Mouse (Mus musculus) liver, embryonic 15.5 days (tissue): ENCODE data around the gene Gm34653. TPM values are rescaled to one million over a fixed set of nuclear protein-coding genes. Genes with fewer than 3 reads are reported as not detected.
"Not testable (repeated sequence)": the region's sequence is repeated elsewhere in the genome, so short reads cannot be mapped to it uniquely, and the experiment has no call there.

Experiments
- ATAC-seq: fragments of 200-750 bp; cut with Nextera tagmentation; 2 replicates; pipeline ENCODE4 v1.8.0; 2017; ENCODE audit warnings: moderate number of reproducible peaks, mild to moderate bottlenecking, moderate library complexity; ENCODE audit not compliant: insufficient read depth
- H3K27ac ChIP-seq: fragments of 300-500 bp; sonication (generic); replicated peaks from 2 replicates; pipeline ENCODE4 v1.5.1; 2015; ENCODE audit warnings: mild to moderate bottlenecking, inconsistent platforms
- H3K27me3 ChIP-seq: fragments of 300-500 bp; sonication (generic); 2 replicates; pipeline ENCODE4 v1.6.1; 2015; ENCODE audit warnings: mild to moderate bottlenecking, inconsistent platforms
- H3K36me3 ChIP-seq: fragments of 300-500 bp; sonication (generic); replicated peaks from 2 replicates; pipeline ENCODE4 v1.6.1; 2015; ENCODE audit warnings: moderate library complexity, mild to moderate bottlenecking, inconsistent platforms
- H3K4me1 ChIP-seq: fragments of 300-500 bp; sonication (generic); replicated peaks from 2 replicates; pipeline ENCODE4 v1.6.1; 2015; ENCODE audit warnings: inconsistent platforms
- H3K4me2 ChIP-seq: fragments of 300-500 bp; sonication (generic); 2 replicates; pipeline ENCODE4 v1.6.1; 2015; ENCODE audit warnings: moderate library complexity, mild to moderate bottlenecking, inconsistent platforms
- H3K4me3 ChIP-seq: fragments of 300-500 bp; sonication (generic); replicated peaks from 2 replicates; pipeline ENCODE4 v1.5.1; 2015; ENCODE audit warnings: mild to moderate bottlenecking, inconsistent platforms
- H3K9ac ChIP-seq: fragments of 300-500 bp; sonication (generic); 2 replicates; pipeline ENCODE4 v1.6.1; 2015; ENCODE audit warnings: moderate library complexity, mild to moderate bottlenecking, inconsistent platforms
- H3K9me3 ChIP-seq: fragments of 300-500 bp; sonication (generic); replicated peaks from 2 replicates; pipeline ENCODE4 v1.6.1; 2016; ENCODE audit warnings: inconsistent platforms
- WGBS: fragments of 180-500 bp; shearing (Covaris S2); methylation state at CpG from one replicate; pipeline ENCODE4 v1.1.7; 2015; ENCODE audit warnings: mixed read lengths; ENCODE audit not compliant: insufficient replicate concordance; 5-methylcytosine and 5-hydroxymethylcytosine counted together
- polyA plus RNA-seq: library from polyadenylated mRNA; unstranded; fragments of >200 nt; fragmentation: Nextera tagmentation; extraction: Ambion mirVana; gene quantifications from 2 replicates; pipeline ENCODE4 v1.2.1, GENCODE M21; 2015

Gene Gm34653
- polyA plus RNA-seq, 1 experiment from 2014 or later: not detected

DNA sequence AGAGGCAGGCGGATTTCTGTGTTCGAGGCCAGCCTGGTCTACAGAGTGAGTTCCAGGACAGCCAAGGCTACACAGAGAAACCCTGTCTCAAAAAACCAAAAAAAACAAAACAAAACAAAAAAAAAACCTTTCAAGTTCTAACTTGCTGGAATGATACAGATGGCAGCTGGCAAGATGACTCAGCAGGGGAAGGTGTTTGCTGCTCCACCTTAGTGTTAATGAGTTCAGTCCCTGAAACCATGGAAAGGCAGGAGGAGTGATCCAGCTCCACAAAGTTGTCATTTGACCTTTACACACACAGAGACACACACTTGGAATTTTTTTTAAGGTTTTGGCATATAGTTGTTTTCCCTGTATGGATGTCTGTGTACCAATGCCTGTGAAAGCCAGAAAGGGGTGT lies 16.9 kb upstream of the Gm34653 start:
- H3K9ac ChIP-seq, H3K4me2 ChIP-seq, H3K9me3 ChIP-seq, H3K27me3 ChIP-seq, H3K4me3 ChIP-seq: not testable (repeated sequence)
- 92% methylated on average over 2 of the region's 2 CpGs for WGBS
- peak overlapping the region; percentile 64 for H3K27ac ChIP-seq
- peaks cover 27% of the 10 kb centered on the region for H3K4me1 ChIP-seq
- ATAC-seq: peak; percentile 54; the same call in 1 of the 2 replicates
- H3K36me3 ChIP-seq: peaks cover 93% of the 10 kb centered on the region

DNA sequence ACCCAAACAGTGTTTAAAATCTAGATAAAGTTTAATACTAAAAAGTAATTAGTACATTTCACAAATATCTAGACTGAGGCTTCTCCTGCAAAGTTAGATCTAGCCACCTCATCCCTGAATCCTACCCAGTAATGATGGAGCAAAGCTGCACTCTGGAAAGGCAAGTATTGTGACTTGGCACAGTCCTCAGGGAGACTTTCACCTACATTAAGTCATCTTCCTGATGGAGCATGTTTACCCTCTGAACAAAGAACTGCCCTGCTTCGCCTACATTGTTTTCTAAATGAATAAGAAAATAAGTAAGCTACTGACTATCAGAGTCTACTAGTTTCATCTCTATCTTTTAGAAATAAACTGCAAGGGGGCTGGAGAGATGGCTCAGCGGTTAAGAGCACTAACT lies 14.3 kb upstream of the Gm34653 start:
- Histone ChIP-seq H3K27ac (no peak overlapping the region), H3K36me3 (peaks cover 86% of the 10 kb centered on the region), H3K9ac (no peak overlapping the region), H3K9me3 (no peaks in the 10 kb centered on the region), H3K27me3 (no peaks in the 10 kb centered on the region), H3K4me3 (no peak overlapping the region), H3K4me2 (no peak overlapping the region), H3K4me1 (peaks cover 39% of the 10 kb centered on the region)
- ATAC-seq: no peak
- 95% methylated on average over 2 of the region's 2 CpGs for WGBS

DNA sequence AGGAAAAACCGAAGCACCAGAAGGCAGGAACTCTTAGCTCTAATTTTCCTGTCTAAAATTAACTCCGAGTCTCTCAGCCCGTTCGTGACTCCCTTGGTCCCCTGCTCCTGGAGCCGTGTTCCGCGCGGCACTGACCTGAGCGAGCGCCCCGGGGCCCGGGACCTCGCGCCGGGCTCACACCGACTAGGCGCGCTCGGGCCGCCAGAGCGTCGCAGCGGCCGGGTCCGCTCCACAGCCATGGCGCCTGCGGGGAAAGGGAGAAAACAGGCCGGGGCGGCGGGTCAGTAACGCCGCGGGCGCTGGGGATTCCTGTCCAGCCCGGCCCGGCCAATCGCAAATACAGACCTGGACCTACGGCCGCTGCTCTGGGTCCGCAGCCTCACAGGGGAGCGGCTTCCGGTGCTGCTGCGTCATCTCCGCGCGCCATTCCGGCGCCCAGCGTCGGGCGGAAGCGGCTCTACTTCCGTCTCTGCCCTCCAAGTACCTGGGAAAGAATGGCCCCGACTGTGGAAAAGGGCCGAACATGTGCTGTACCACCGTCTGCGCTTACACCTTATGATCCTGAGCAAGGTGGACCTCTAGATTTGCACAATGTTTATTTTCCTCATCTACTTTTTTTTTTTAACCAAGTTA lies 6.9 kb upstream of the Gm34653 start, which contains the start of gene Fbxw2:
Fbxw2 (minus strand) TSS at position 485 of the 633 bp plus-strand sequence.
- no peaks in the 10 kb centered on the region; the same call in 1 of the 2 replicates for H3K27me3 ChIP-seq
- H3K27ac ChIP-seq: peak within 1 kb of the TSS; percentile 94
- peak within 1 kb of the TSS; percentile 88 for H3K4me2 ChIP-seq
- peak within 1 kb of the TSS; percentile 96 for H3K9ac ChIP-seq
- H3K9me3 ChIP-seq: no peaks in the 10 kb centered on the region
- H3K4me3 ChIP-seq: peak within 1 kb of the TSS; percentile 95
- peak; percentile 93 for ATAC-seq
- under 1% methylated on average over 56 of the region's 57 CpGs for WGBS
- peaks cover 54% of the 10 kb centered on the region for H3K4me1 ChIP-seq
- H3K36me3 ChIP-seq: peaks cover 20% of the 10 kb centered on the region

DNA sequence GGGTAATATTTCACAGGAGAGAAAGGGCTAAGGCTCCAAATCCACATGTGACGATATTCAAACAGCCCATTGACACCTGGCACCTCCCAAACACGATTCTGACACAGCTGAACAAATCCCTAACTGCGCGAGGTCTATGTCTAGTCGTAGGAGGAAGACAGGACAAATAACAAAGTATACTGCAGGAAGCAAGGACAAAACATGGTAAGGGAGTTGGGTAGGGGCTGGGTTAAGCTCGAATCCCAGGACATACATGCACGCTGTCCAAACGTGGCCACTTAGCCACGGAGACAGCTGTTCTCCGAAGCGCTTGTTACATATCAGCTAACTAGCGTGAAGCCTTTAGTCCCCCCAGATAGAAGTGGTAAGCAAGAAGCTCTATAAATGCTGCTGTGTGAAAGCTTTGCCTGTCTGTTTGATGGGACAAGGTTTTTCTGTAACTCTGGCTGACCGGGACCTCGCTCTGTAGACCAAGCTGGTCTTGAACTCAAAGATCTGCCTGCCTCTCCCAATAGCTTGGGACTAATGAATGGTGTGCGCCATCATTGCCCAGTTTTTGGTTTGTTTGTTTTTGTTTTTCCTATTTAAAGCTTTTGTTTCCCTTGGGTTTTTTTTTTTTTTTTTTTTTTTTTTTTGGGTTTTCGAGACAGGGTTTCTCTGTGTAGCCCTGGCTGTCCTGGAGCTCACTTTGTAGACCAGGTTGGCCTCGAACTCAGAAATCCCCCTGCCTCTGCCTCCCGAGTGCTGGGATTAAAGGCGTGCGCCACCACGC lies 6.2 kb upstream of the Gm34653 start:
- 35% methylated on average over 20 of the region's 21 CpGs for WGBS
- H3K36me3 ChIP-seq: peaks cover 16% of the 10 kb centered on the region
- peak overlapping the region; percentile 96 for H3K9ac ChIP-seq
- H3K27ac ChIP-seq: peak overlapping the region; percentile 94
- H3K4me1 ChIP-seq: peaks cover 50% of the 10 kb centered on the region
- peak overlapping the region; percentile 95 for H3K4me3 ChIP-seq
- no peak for ATAC-seq
- peak overlapping the region; percentile 88 for H3K4me2 ChIP-seq
- no peaks in the 10 kb centered on the region for H3K9me3 ChIP-seq
- H3K27me3 ChIP-seq: no peaks in the 10 kb centered on the region; the same call in 1 of the 2 replicates

- H3K36me3 ChIP-seq: peaks cover 6% of the 10 kb centered on the region
- H3K27ac ChIP-seq: peak overlapping the region; percentile 70
- ATAC-seq: no peak
- H3K4me3 ChIP-seq: no peak overlapping the region
- peak overlapping the region; percentile 23; the same call in 1 of the 2 replicates for H3K4me2 ChIP-seq
- 64% methylated on average over 4 of the region's 4 CpGs for WGBS
- H3K27me3 ChIP-seq: no peaks in the 10 kb centered on the region; the same call in 1 of the 2 replicates
- H3K4me1 ChIP-seq: peaks cover 41% of the 10 kb centered on the region
- no peaks in the 10 kb centered on the region for H3K9me3 ChIP-seq
- no peak overlapping the region for H3K9ac ChIP-seq
Measured at GRCm38 (mm10) chr2:34827591-34827990, 5.2 kb upstream of the Gm34653 start.

DNA sequence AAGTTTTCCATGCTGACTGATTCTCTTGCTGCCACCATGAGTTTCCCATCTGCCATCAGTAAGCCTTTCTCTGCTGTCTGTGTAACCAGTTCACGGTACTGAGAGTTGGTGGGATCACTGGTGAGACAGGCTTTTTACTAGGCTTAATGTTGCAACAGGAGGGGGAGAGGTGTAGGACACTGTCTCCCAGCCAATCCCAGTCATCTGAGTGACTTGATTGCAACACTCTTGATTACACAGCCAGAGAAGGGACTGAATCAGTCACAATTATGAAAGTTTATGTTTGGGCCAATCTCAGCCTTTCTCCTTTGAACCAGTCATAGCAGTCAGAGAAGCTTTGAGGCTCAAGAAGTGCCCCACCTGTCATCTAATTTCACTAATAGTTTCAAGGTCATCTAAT lies 4.8 kb upstream of the Gm34653 start:
- H3K27ac ChIP-seq: peak overlapping the region; percentile 70
- peaks cover 38% of the 10 kb centered on the region for H3K4me1 ChIP-seq
- H3K9me3 ChIP-seq: no peaks in the 10 kb centered on the region
- 58% methylated on average over 1 of the region's 1 CpGs for WGBS
- ATAC-seq: peak; percentile 23
- no peak overlapping the region for H3K4me3 ChIP-seq
- H3K36me3 ChIP-seq: 0 out of 2 replicates have a peak, but pooled peaks cover 3% of the 10 kb centered on the region
- no peaks in the 10 kb centered on the region; the same call in 1 of the 2 replicates for H3K27me3 ChIP-seq
- peak overlapping the region; percentile 23; the same call in 1 of the 2 replicates for H3K4me2 ChIP-seq
- no peak overlapping the region for H3K9ac ChIP-seq

DNA sequence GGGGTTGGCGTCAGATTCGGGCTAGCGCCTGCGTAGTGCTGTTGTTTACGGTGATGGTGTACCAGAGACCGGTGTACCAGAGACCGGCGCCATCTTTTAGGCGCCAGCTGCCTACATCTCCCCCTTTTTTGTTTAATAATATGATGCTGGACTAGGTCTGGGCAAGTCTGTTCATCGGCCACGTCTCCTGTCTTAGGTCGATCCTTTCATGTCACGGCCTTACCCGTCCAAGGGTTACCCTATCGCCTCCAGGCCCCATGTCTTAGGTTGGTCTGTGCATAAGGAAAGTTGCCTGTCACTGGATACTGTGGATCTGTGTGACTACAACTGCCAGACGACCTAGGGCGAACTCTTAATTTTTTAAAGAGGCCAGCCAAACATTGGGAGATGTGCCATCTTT lies 2.7 kb upstream of the Gm34653 start:
- 85% methylated on average over 17 of the region's 17 CpGs for WGBS
- not testable (repeated sequence) for H3K9ac ChIP-seq, H3K4me2 ChIP-seq, H3K4me3 ChIP-seq, H3K27ac ChIP-seq, H3K9me3 ChIP-seq, H3K27me3 ChIP-seq, H3K36me3 ChIP-seq, ATAC-seq
- H3K4me1 ChIP-seq: peaks cover 19% of the 10 kb centered on the region

- H3K9me3 ChIP-seq: no peaks in the 10 kb centered on the region
- no peak overlapping the region for H3K4me3 ChIP-seq
- WGBS: 78% methylated on average over 17 of the region's 17 CpGs
- H3K4me1 ChIP-seq: no peaks in the 10 kb centered on the region
- H3K27ac ChIP-seq: no peak overlapping the region
- no peak for ATAC-seq
- no peaks in the 10 kb centered on the region for H3K36me3 ChIP-seq
- H3K9ac ChIP-seq: no peak overlapping the region
- H3K27me3 ChIP-seq: peaks cover 3% of the 10 kb centered on the region; the same call in 1 of the 2 replicates
- H3K4me2 ChIP-seq: no peak overlapping the region
Measured at GRCm38 (mm10) chr2:34833624-34834023, 817 bp downstream of the Gm34653 start.

GRCm38 (mm10) chr2:34835669-34836068 lies 2.9 kb downstream of the Gm34653 start:
- no peaks in the 10 kb centered on the region for H3K9me3 ChIP-seq
- H3K27me3 ChIP-seq: peaks cover 3% of the 10 kb centered on the region; the same call in 1 of the 2 replicates
- WGBS: 55% methylated on average over 3 of the region's 3 CpGs
- H3K36me3 ChIP-seq: no peaks in the 10 kb centered on the region
- no peak overlapping the region for H3K4me3 ChIP-seq
- H3K4me1 ChIP-seq: no peaks in the 10 kb centered on the region
- H3K4me2 ChIP-seq: no peak overlapping the region
- ATAC-seq: no peak
- H3K27ac ChIP-seq: no peak overlapping the region
- H3K9ac ChIP-seq: no peak overlapping the region

DNA sequence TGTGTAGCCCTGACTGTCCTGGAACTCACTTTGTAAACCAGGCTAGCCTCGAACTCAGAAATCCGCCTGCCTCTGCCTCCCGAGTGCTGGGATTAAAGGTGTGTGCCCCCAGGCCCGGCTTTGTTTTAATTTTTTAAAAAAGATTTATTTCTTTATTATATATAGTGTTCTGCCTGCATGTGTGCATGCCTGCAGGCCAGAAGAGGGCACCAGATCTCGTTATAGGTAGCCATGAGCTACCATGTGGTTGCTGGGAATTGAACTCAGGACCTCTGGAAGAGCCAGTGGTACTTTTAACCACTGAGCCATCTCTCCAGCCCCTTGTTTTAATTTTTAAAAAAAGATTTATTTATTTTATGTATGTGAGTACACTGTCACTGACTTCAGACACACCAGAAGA lies 7.3 kb downstream of the Gm34653 start:
- H3K27me3 ChIP-seq, H3K4me2 ChIP-seq, H3K27ac ChIP-seq, H3K9ac ChIP-seq, H3K36me3 ChIP-seq, H3K4me3 ChIP-seq, H3K4me1 ChIP-seq, H3K9me3 ChIP-seq, ATAC-seq: not testable (repeated sequence)
- 65% methylated on average over 5 of the region's 5 CpGs for WGBS

GRCm38 (mm10) chr2:34841706-34842105 lies 8.9 kb downstream of the Gm34653 start:
- no peaks in the 10 kb centered on the region for H3K27me3 ChIP-seq
- ATAC-seq: no peak
- H3K4me3 ChIP-seq: no peak overlapping the region
- H3K4me1 ChIP-seq: no peaks in the 10 kb centered on the region
- H3K36me3 ChIP-seq: no peaks in the 10 kb centered on the region
- no peak overlapping the region for H3K27ac ChIP-seq
- H3K9ac ChIP-seq: no peak overlapping the region
- no peak overlapping the region for H3K4me2 ChIP-seq
- H3K9me3 ChIP-seq: no peaks in the 10 kb centered on the region
- 85% methylated on average over 8 of the region's 8 CpGs for WGBS
